11 mouse cellular contexts compared by ENCODE assay signal in genomic region chr9:106139763-106140162, GRCm38 (mm10). TPM values are rescaled to one million over a fixed set of nuclear protein-coding genes. Genes with fewer than 3 reads are reported as not detected.
A peak's percentile ranks its signal among the peaks of the same experiment; 100 is the strongest.
DNase-seq lines count a peak whose midpoint lies in the region; ATAC-seq lines count a peak whose summit lies in the region.
"Had no signal": no experiment of that assay in that cellular context is flagged by ENCODE, and none has a peak within 500 bp of the region (broad histone marks: within the 10 kb centered on the region; RNA-seq: fewer than 3 reads in every experiment).

No protein-coding gene starts in this region.

- 48% methylated on average over 10 of the region's 10 CpGs for WGBS in hindbrain, embryonic 12.5 days
- WGBS in midbrain, embryonic 16.5 days = 43% methylated on average over 10 of the region's 10 CpGs

- H3K27ac ChIP-seq in hindbrain, embryonic 12.5 days = 0 out of 2 replicates have a peak overlapping the region, but pooled peaks have one; percentile 32
- no peak overlapping the region for H3K27ac ChIP-seq in midbrain, embryonic 16.5 days (ENCODE audit: low read length)
- H3K27ac ChIP-seq: limb, embryonic 15.5 days had no signal

- peaks cover 9% of the 10 kb centered on the region for H3K4me1 ChIP-seq in hindbrain, embryonic 12.5 days
- H3K4me1 ChIP-seq in midbrain, embryonic 16.5 days (ENCODE audit: control insufficient read depth, insufficient read depth, low read length) = no peaks in the 10 kb centered on the region; the same call in 1 of the 2 replicates

- no peaks in the 10 kb centered on the region for H3K9me3 ChIP-seq in hindbrain, embryonic 12.5 days (replicated peaks)
- H3K9me3 ChIP-seq in midbrain, embryonic 16.5 days (replicated peaks; ENCODE audit: control insufficient read depth, low read length, poor library complexity, severe bottlenecking) = no peaks in the 10 kb centered on the region
- H3K9me3 ChIP-seq: limb, embryonic 15.5 days had no signal

- H3K27me3 ChIP-seq in hindbrain, embryonic 12.5 days = no peaks in the 10 kb centered on the region
- no peaks in the 10 kb centered on the region for H3K27me3 ChIP-seq in midbrain, embryonic 16.5 days (ENCODE audit: control insufficient read depth, insufficient read depth, low read depth, low read length)
- H3K27me3 ChIP-seq: limb, embryonic 15.5 days had no signal

- no peaks in the 10 kb centered on the region for H3K36me3 ChIP-seq in hindbrain, embryonic 12.5 days
- H3K36me3 ChIP-seq in midbrain, embryonic 16.5 days (ENCODE audit: control insufficient read depth, insufficient read depth, low read length) = no peaks in the 10 kb centered on the region
- H3K36me3 ChIP-seq: limb, embryonic 15.5 days had no signal

- DNase-seq in adrenal gland, postnatal 36 days = peak; percentile 37 to 42
- DNase-seq in adrenal gland, postnatal 4 days (ENCODE audit: low spot score in 2 of 2) = no peak
- DNase-seq in lung, postnatal 14 days = peak; percentile 39
- DNase-seq in lung, adult 18-20 months = no peak
- DNase-seq in frontal cortex, postnatal 14 days (ENCODE audit: low spot score in 2 of 2) = no peak
- DNase-seq in c-Kit-positive CD71-positive TER-119-positive erythroid progenitor cells, embryonic 14.5 days (ENCODE audit: low spot score) = no peak
- DNase-seq: heart, adult 18-20 months had no signal

- peak; percentile 38; the same call in 1 of the 2 replicates for ATAC-seq in hindbrain, embryonic 12.5 days (ENCODE audit: low FRiP score)
- ATAC-seq in midbrain, embryonic 16.5 days = 0 out of 2 replicates have a peak, but pooled peaks have one; percentile 46

- no peak overlapping the region for H3K4me2 ChIP-seq in hindbrain, embryonic 12.5 days (replicated peaks)
- H3K4me2 ChIP-seq in midbrain, embryonic 16.5 days (ENCODE audit: low read length) = no peak overlapping the region
- H3K4me2 ChIP-seq: limb, embryonic 15.5 days had no signal

- H3K4me3 ChIP-seq in hindbrain, embryonic 12.5 days = no peak overlapping the region
- no peak overlapping the region for H3K4me3 ChIP-seq in midbrain, embryonic 16.5 days (ENCODE audit: low read depth, low read length)
- H3K4me3 ChIP-seq: limb, embryonic 15.5 days had no signal

- H3K9ac ChIP-seq in hindbrain, embryonic 12.5 days = no peak overlapping the region
- H3K9ac ChIP-seq in midbrain, embryonic 16.5 days (ENCODE audit: low read depth, low read length) = no peak overlapping the region
- H3K9ac ChIP-seq: limb, embryonic 15.5 days had no signal

RNA-seq across cellular contexts. Expression of gene Glyctk, which starts 18.2 kb away (rescaled TPM):
- 1 to 10 TPM; 2.3 to 2.4 TPM for total RNA-seq in adrenal gland, postnatal 36 days (2021)
- 10 to 100 TPM in 1 of 2 experiments, 1 to 10 TPM in 1; 8.4 to 14.2 TPM for total RNA-seq in adrenal gland, postnatal 4 days (2021)
- polyA plus RNA-seq in hindbrain, embryonic 12.5 days (2016; fragmentation: Nextera tagmentation; extraction: Ambion mirVana) = 5.1 and 5.6 TPM in 2 replicates
- 3.5 and 3.9 TPM in 2 replicates for polyA plus RNA-seq in midbrain, embryonic 16.5 days (2015; fragmentation: Nextera tagmentation; extraction: Ambion mirVana)

RNA-seq across cellular contexts. Expression of gene Wdr82, which starts 31.0 kb away (rescaled TPM):
- 10 to 100 TPM; 74.4 to 81.3 TPM for total RNA-seq in adrenal gland, postnatal 36 days (2021)
- 100 to 1,000 TPM in 1 of 2 experiments, 10 to 100 TPM in 1; 98.9 to 105 TPM for total RNA-seq in adrenal gland, postnatal 4 days (2021)
- polyA plus RNA-seq in hindbrain, embryonic 12.5 days (2016; fragmentation: Nextera tagmentation; extraction: Ambion mirVana) = 34.1 and 38.9 TPM in 2 replicates
- 35.5 and 35.9 TPM in 2 replicates for polyA plus RNA-seq in midbrain, embryonic 16.5 days (2015; fragmentation: Nextera tagmentation; extraction: Ambion mirVana)

RNA-seq across cellular contexts. Expression of gene Col6a4, which starts 43.2 kb away (rescaled TPM):
- under 1 TPM; 0.36 to 0.46 TPM for total RNA-seq in adrenal gland, postnatal 36 days (2021)
- 1 to 10 TPM in 1 of 2 experiments, under 1 TPM in 1; 0.51 to 1.4 TPM for total RNA-seq in adrenal gland, postnatal 4 days (2021)
- 0.07 and 0.37 TPM in 2 replicates for polyA plus RNA-seq in hindbrain, embryonic 12.5 days (2016; fragmentation: Nextera tagmentation; extraction: Ambion mirVana)
- 1.8 and 2.2 TPM in 2 replicates for polyA plus RNA-seq in midbrain, embryonic 16.5 days (2015; fragmentation: Nextera tagmentation; extraction: Ambion mirVana)
- total RNA-seq: common myeloid progenitor, adult 5-6 weeks had no signal

RNA-seq across cellular contexts. Expression of gene Ppm1m, which starts 59.8 kb away (rescaled TPM):
- 100 to 1,000 TPM in 1 of 2 experiments, 10 to 100 TPM in 1; 90.8 to 117 TPM for total RNA-seq in adrenal gland, postnatal 36 days (2021)
- total RNA-seq in adrenal gland, postnatal 4 days (2021) = 10 to 100 TPM; 76.7 to 77.5 TPM
- 32.3 and 37.0 TPM in 2 replicates for polyA plus RNA-seq in hindbrain, embryonic 12.5 days (2016; fragmentation: Nextera tagmentation; extraction: Ambion mirVana)
- polyA plus RNA-seq in midbrain, embryonic 16.5 days (2015; fragmentation: Nextera tagmentation; extraction: Ambion mirVana) = 16.6 and 16.7 TPM in 2 replicates

Comparison
In these comparisons a context has a peak if more than half of its experiments do, and no peak if none do; other contexts are left out.
1. DNase-seq: peak in adrenal gland, postnatal 36 days (2 of 2) and lung, postnatal 14 days (single experiment); none in adrenal gland, postnatal 4 days (0 of 2), lung, adult 18-20 months (0 of 2), frontal cortex, postnatal 14 days (0 of 2) and c-Kit-positive CD71-positive TER-119-positive erythroid progenitor cells, embryonic 14.5 days (single experiment).